Mouse (Mus musculus) testis, adult 2 months (tissue): ENCODE measurements around the gene Lurap1.

ENCODE experiments used
- CTCF ChIP-seq: fragments of 200-500 bp; IDR thresholded peaks from 2 replicates; pipeline ENCODE4 v1.5.1; 2012; ENCODE audit warnings: low read depth, mild to moderate bottlenecking, inconsistent platforms, low read length, moderate library complexity; ENCODE audit not compliant: control insufficient read depth, insufficient read depth, insufficient replicate concordance
- POLR2A ChIP-seq: fragments of 200-500 bp; IDR thresholded peaks from 2 replicates; pipeline ENCODE4 v1.6.1; 2012; ENCODE audit warnings: low read depth, mild to moderate bottlenecking, inconsistent platforms, low read length, moderate library complexity; ENCODE audit not compliant: control insufficient read depth

DNA sequence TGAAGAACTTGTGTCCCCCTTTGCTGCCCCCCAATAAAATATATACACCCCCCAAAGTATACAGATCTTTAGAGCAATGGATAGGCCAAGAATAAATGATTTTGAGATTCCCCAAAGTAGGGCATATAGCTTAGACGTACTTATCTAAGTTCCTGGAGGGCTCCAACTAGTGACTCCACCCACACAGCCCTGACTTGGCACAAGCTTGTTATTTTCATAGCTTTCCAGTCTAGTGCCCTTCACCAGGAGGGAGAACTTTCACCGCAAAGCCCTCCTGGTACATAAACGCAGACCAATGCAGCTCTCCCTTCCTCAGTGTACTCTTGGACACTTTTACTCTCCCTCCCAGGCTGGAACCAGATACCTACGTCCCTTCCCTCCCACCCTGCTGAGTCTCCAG lies 11.0 kb upstream of the Lurap1 start:
- TF ChIP-seq POLR2A: no peak
- no peak for TF ChIP-seq CTCF
